Mouse (Mus musculus): ENCODE data around the gene Olfr959. TPM values are rescaled to one million over a fixed set of nuclear protein-coding genes. Genes with fewer than 3 reads are reported as not detected.

Gene Olfr959
- total RNA-seq (2021) = not detected
- long read RNA-seq, experiment 1 = 0 reads
- long read RNA-seq, experiment 2 = 0 reads

GRCm38 (mm10) chr9:39575469-39575868 is at the start of gene Olfr959:
TSS of gene Olfr959 (minus strand) at chr9:39575569.
- DNase-seq (ENCODE audit: low spot score in 2 of 2) = no peak

- DNase-seq (ENCODE audit: low spot score in 2 of 2) = no peak
Measured at GRCm38 (mm10) chr9:39624711-39625110, 49.3 kb upstream of the Olfr959 start.

GRCm38 (mm10) chr9:39623783-39624182 is 48.4 kb upstream of the Olfr959 start:
- no peak for DNase-seq (ENCODE audit: low spot score in 2 of 2)

DNA sequence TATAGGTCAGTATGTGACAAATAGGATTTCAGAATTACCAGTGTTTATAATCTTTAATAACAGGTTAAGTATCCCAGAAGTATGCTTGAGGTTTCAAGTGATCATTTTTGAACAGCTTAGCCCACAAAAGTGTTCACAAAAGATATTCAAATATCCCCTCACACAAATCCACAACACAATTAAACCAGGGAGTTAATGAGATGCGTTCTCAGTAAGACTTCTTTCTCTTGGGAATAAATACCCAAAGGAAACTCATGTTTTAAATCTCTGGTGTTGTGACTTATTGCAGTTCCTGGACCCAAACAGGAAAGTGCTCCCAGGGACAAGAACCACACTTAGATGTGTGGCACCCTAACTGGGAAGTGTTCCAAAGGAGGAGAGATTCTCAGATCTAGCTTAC is 45.7 kb upstream of the Olfr959 start, which contains the start of gene Olfr960:
Olfr960 (plus strand) TSS at position 301 of the 400 bp plus-strand sequence.
- no peak for DNase-seq (ENCODE audit: low spot score in 2 of 2)

GRCm38 (mm10) chr9:39611953-39612352 is 36.6 kb upstream of the Olfr959 start:
- DNase-seq (ENCODE audit: low spot score in 2 of 2) = no peak

- DNase-seq (ENCODE audit: low spot score in 2 of 2) = no peak
Measured at GRCm38 (mm10) chr9:39610355-39610754, 35.0 kb upstream of the Olfr959 start, which contains the start of gene Olfr148. TSS of gene Olfr148 (plus strand) at chr9:39610655.

DNA sequence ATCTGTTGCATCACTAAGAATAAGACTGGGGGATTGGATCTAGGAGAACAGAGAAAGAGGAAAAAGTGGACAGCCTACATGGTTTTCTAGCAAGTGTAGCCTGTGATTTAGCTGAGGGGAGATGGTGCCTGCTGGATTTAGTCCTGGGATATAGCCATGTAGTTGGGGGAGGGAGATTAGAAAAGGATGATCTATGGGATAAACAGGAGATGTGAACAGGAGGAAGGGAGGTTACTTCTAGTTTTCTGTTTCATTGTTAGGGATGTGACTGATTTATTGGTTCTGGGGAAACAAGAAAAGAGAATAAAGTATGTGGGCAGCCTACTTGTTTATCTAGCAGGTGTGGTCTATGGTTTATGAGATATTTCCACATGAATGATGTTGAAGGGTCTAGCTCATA is 33.1 kb upstream of the Olfr959 start:
- DNase-seq (ENCODE audit: low spot score in 2 of 2) = no peak

DNA sequence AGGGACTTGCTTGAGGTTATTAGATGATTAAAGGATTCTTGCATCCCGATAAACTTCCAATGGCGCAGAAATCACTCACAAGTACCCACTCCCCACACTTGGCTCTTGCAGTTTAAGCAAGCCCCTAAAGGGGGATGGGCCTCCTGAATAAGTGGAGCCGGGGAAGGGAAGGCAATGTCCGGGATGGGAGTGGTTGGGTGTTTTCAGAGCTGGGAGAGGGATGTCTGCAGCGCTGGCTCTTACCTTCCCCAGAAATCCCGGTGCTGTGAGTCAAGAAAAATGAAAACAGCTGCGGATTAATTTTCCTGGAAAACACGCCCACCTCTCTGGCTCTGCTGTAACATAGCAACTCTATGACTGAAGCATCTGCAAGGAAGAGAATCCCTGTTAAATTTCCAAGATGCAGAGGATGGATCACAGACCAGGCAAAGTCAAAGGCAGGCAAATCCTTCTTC is 28.7 kb upstream of the Olfr959 start, which contains the start of gene AW551984:
AW551984 (minus strand) TSS at position 405 of the 455 bp plus-strand sequence.
- no peak for DNase-seq (ENCODE audit: low spot score in 2 of 2)

DNA sequence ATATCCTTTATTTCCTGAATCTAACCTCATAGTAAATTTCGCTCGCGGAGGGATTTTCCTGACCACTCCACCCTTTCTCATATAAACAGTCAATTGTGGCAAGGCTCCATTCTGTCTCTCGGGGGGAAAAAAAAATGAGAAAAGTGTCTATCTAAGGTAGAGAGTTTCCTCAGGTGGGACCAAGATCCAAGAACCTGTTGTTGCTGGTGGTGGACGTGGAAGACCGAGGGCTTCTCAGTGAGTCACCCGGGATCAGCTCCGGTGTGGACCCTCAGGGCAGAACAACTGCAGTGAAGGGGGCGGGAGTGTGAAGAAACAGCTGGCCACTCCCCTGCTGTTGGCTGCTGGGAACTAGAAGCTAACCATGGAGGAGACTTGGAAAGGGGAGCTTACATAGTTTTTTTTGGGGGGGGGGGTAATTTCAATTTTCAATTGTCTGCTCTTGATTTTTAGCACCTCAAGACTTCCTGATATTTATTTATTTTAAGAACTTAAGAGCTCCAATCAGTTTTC is 28.0 kb upstream of the Olfr959 start:
- DNase-seq (ENCODE audit: low spot score in 2 of 2) = no peak

- DNase-seq (ENCODE audit: low spot score in 2 of 2) = no peak
Measured at GRCm38 (mm10) chr9:39602536-39603332, 27.4 kb upstream of the Olfr959 start.

GRCm38 (mm10) chr9:39577050-39577449 is 1.7 kb upstream of the Olfr959 start:
- DNase-seq (ENCODE audit: low spot score in 2 of 2) = no peak

- DNase-seq (ENCODE audit: low spot score in 2 of 2) = no peak
Measured at GRCm38 (mm10) chr9:39558349-39558647, 17.1 kb downstream of the Olfr959 start.

GRCm38 (mm10) chr9:39557529-39558348 is 17.6 kb downstream of the Olfr959 start:
- no peak for DNase-seq (ENCODE audit: low spot score in 2 of 2)

DNA sequence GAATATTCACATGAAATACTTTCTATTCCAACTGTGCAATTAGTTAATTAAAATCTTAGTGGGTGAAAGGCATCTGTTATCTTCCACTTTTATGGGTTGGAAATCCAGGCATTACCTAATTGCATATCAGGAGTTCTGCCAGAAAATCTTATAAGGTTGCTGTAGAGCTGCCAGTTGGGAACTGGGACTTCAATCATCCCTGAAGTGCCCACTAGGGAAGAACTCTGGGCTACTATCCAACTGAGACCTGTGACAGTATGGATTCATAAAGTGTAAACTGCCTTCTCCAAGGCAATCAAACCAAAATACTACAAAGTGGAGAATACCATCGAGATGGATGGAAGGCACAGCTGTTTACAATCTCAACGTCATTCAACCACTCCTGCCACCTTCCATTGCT is 21.4 kb downstream of the Olfr959 start, which contains the start of gene Olfr958:
Olfr958 (minus strand) TSS at position 109 of the 400 bp plus-strand sequence.
- no peak for DNase-seq (ENCODE audit: low spot score in 2 of 2)

- no peak for DNase-seq (ENCODE audit: low spot score in 2 of 2)
Measured at GRCm38 (mm10) chr9:39550806-39551205, 24.6 kb downstream of the Olfr959 start.

- no peak for DNase-seq (ENCODE audit: low spot score in 2 of 2)
Measured at GRCm38 (mm10) chr9:39523616-39524285, 51.6 kb downstream of the Olfr959 start.

Other genes starting within 250 kb of the Olfr959 start
- gene Olfr948, start 249.5 kb downstream of the Olfr959 start, total RNA-seq (2021) = not detected
- not detected for gene Olfr951, start 188.2 kb downstream of the Olfr959 start, total RNA-seq (2021)
- not detected for gene Olfr952, start 148.4 kb downstream of the Olfr959 start, total RNA-seq (2021)
- gene Olfr954, start 118.9 kb downstream of the Olfr959 start, total RNA-seq (2021) = not detected
- gene Olfr955, start 103.6 kb downstream of the Olfr959 start, total RNA-seq (2021) = not detected
- not detected for gene Olfr44, start 81.6 kb downstream of the Olfr959 start, total RNA-seq (2021)
- gene Olfr957, start 59.8 kb downstream of the Olfr959 start, total RNA-seq (2021) = not detected
- gene Olfr958, start 21.5 kb downstream of the Olfr959 start, total RNA-seq (2021) = not detected
- 10 to 100 TPM in 1 of 2 experiments, 1 to 10 TPM in 1; 9.6 to 10.9 TPM for gene AW551984, start 28.8 kb upstream of the Olfr959 start, total RNA-seq (2021)
- not detected for gene Olfr148, start 35.1 kb upstream of the Olfr959 start, total RNA-seq (2021)
- not detected for gene Olfr960, start 45.8 kb upstream of the Olfr959 start, total RNA-seq (2021)
- not detected for gene Olfr961, start 69.5 kb upstream of the Olfr959 start, total RNA-seq (2021)
- not detected for gene Olfr963, start 91.6 kb upstream of the Olfr959 start, total RNA-seq (2021)
- gene Olfr149, start 131.5 kb upstream of the Olfr959 start, total RNA-seq (2021) = not detected
- not detected for gene Olfr965, start 135.8 kb upstream of the Olfr959 start, total RNA-seq (2021)
- not detected for gene Olfr150, start 155.4 kb upstream of the Olfr959 start, total RNA-seq (2021)
- not detected for gene Olfr967, start 170.7 kb upstream of the Olfr959 start, total RNA-seq (2021)
- gene Olfr968, start 207.7 kb upstream of the Olfr959 start, total RNA-seq (2021) = not detected
- not detected for gene Olfr969, start 215.4 kb upstream of the Olfr959 start, total RNA-seq (2021)
- gene Olfr970, start 233.3 kb upstream of the Olfr959 start, total RNA-seq (2021) = not detected

Measured in adrenal gland, adult 18-20 months (tissue).